ENCODE assay signal across 9 mouse cellular contexts in genomic region chr2:91930761-91931291, GRCm38 (mm10). TPM values are rescaled to one million over a fixed set of nuclear protein-coding genes. Genes with fewer than 3 reads are reported as not detected.
DNase-seq lines count a peak whose midpoint lies in the region; ATAC-seq and TF ChIP-seq lines count a peak whose summit lies in the region.
"Had no signal": no experiment of that assay in that cellular context is flagged by ENCODE, and none has a peak within 500 bp of the region (broad histone marks: within the 10 kb centered on the region; RNA-seq: fewer than 3 reads in every experiment).

No protein-coding gene starts in this region.

- peaks cover 6% of the 10 kb centered on the region; the same call in 1 of the 2 replicates for H3K36me3 ChIP-seq in lung, postnatal 0 days (ENCODE audit: insufficient read depth, low read length)
- H3K36me3 ChIP-seq in embryonic facial prominence, embryonic 14.5 days (ENCODE audit: control insufficient read depth, insufficient read depth, low read length) = peaks cover 33% of the 10 kb centered on the region
- peaks cover 6% of the 10 kb centered on the region for H3K36me3 ChIP-seq in midbrain, postnatal 0 days (ENCODE audit: insufficient read depth, low read length)

- H3K27me3 ChIP-seq in lung, postnatal 0 days (replicated peaks; ENCODE audit: insufficient read depth, low read length) = no peaks in the 10 kb centered on the region
- no peaks in the 10 kb centered on the region for H3K27me3 ChIP-seq in embryonic facial prominence, embryonic 14.5 days (replicated peaks; ENCODE audit: control insufficient read depth, insufficient read depth, low read length)
- H3K27me3 ChIP-seq in midbrain, postnatal 0 days (ENCODE audit: insufficient read depth, low read length) = 0 out of 2 replicates have a peak, but pooled peaks cover 3% of the 10 kb centered on the region

- 9% methylated on average over 22 of the region's 23 CpGs for WGBS in lung, postnatal 0 days
- WGBS in embryonic facial prominence, embryonic 14.5 days = 2% methylated on average over 23 of the region's 23 CpGs
- 7% methylated on average over 23 of the region's 23 CpGs for WGBS in midbrain, postnatal 0 days

- peak; percentile 18 for DNase-seq in lung, postnatal 0 days (ENCODE audit: low spot score)
- DNase-seq in lung, postnatal 25 days (ENCODE audit: low spot score) = no peak
- DNase-seq in embryonic facial prominence, embryonic 14.5 days (ENCODE audit: low spot score) = no peak
- peak; percentile 66 for DNase-seq in kidney, adult 9 months
- DNase-seq in midbrain, postnatal 0 days (ENCODE audit: low spot score) = no peak
- no peak for DNase-seq in layer of hippocampus, adult 18-20 months (ENCODE audit: low spot score in 2 of 2)
- no peak for DNase-seq in frontal cortex, adult 2 months (ENCODE audit: extremely low spot score in 1 of 2, low spot score in 1 of 2)

- H3K4me3 ChIP-seq in lung, postnatal 0 days (ENCODE audit: low read depth, low read length) = peak overlapping the region; percentile 39
- peak overlapping the region; percentile 71 for H3K4me3 ChIP-seq in embryonic facial prominence, embryonic 14.5 days (ENCODE audit: low read depth, low read length)
- H3K4me3 ChIP-seq in midbrain, postnatal 0 days (ENCODE audit: low read depth, low read length) = peak overlapping the region; percentile 34

- H3K4me1 ChIP-seq in lung, postnatal 0 days (ENCODE audit: insufficient read depth, low read depth, low read length) = peaks cover 13% of the 10 kb centered on the region; the same call in 1 of the 2 replicates
- H3K4me1 ChIP-seq in embryonic facial prominence, embryonic 14.5 days (ENCODE audit: control insufficient read depth, insufficient read depth, low read length) = peaks cover 14% of the 10 kb centered on the region
- no peaks in the 10 kb centered on the region; the same call in 1 of the 2 replicates for H3K4me1 ChIP-seq in midbrain, postnatal 0 days (ENCODE audit: insufficient read depth, low read length)

- H3K4me2 ChIP-seq in lung, postnatal 0 days (replicated peaks; ENCODE audit: low read depth, low read length) = peak overlapping the region; percentile 61
- peak overlapping the region; percentile 58 for H3K4me2 ChIP-seq in embryonic facial prominence, embryonic 14.5 days (ENCODE audit: low read depth, low read length)
- H3K4me2 ChIP-seq in midbrain, postnatal 0 days (ENCODE audit: low read depth, low read length, poor library complexity, severe bottlenecking) = peak overlapping the region; percentile 55

- H3K9me3 ChIP-seq in lung, postnatal 0 days (ENCODE audit: low read length) = no peaks in the 10 kb centered on the region
- H3K9me3 ChIP-seq in embryonic facial prominence, embryonic 14.5 days (ENCODE audit: control insufficient read depth, low read length) = no peaks in the 10 kb centered on the region
- no peaks in the 10 kb centered on the region for H3K9me3 ChIP-seq in midbrain, postnatal 0 days (ENCODE audit: low read length)

- ATAC-seq in lung, postnatal 0 days = no peak
- ATAC-seq in embryonic facial prominence, embryonic 14.5 days (ENCODE audit: low read depth) = no peak
- ATAC-seq in midbrain, postnatal 0 days (ENCODE audit: low FRiP score) = no peak
- no peak for ATAC-seq in erythroid progenitor cell, adult 5-6 weeks (replicated peaks; ENCODE audit: low FRiP score, poor library complexity, severe bottlenecking)

- no peak for TF ChIP-seq CTCF in lung, postnatal 0 days (IDR thresholded peaks at IDR 0.05)
- TF ChIP-seq CTCF in midbrain, postnatal 0 days (IDR thresholded peaks at IDR 0.05) = no peak

- TF ChIP-seq EP300 in lung, postnatal 0 days (IDR thresholded peaks at IDR 0.05) = no peak

- peak overlapping the region; percentile 32; the same call in 1 of the 2 replicates for H3K9ac ChIP-seq in lung, postnatal 0 days (replicated peaks; ENCODE audit: low read depth)
- H3K9ac ChIP-seq in embryonic facial prominence, embryonic 14.5 days (ENCODE audit: low read depth, low read length) = peak overlapping the region; percentile 97
- peak overlapping the region; percentile 46 for H3K9ac ChIP-seq in midbrain, postnatal 0 days (replicated peaks; ENCODE audit: low read length, poor library complexity, severe bottlenecking)

- H3K27ac ChIP-seq in lung, postnatal 0 days (ENCODE audit: low read length) = no peak overlapping the region
- peak overlapping the region; percentile 98 for H3K27ac ChIP-seq in embryonic facial prominence, embryonic 14.5 days (replicated peaks; ENCODE audit: low read depth, low read length)
- no peak overlapping the region for H3K27ac ChIP-seq in midbrain, postnatal 0 days (ENCODE audit: low read depth, low read length)

RNA-seq across cellular contexts. Expression of gene Mdk, which starts 1.3 kb away (rescaled TPM):
- polyA plus RNA-seq in lung, postnatal 0 days (2015; fragmentation: Nextera tagmentation; extraction: Ambion mirVana) = 101 and 104 TPM in 2 replicates
- polyA plus RNA-seq in embryonic facial prominence, embryonic 14.5 days (2014; fragmentation: Nextera tagmentation; extraction: Ambion mirVana) = 700 and 828 TPM in 2 replicates
- total RNA-seq in midbrain, postnatal 0 days (2014; rRNA removed) = 39.0 and 40.8 TPM in 2 replicates
- polyA plus RNA-seq in midbrain, postnatal 0 days (2015; fragmentation: Nextera tagmentation; extraction: Ambion mirVana) = 71.0 and 71.4 TPM in 2 replicates
- total RNA-seq in layer of hippocampus, adult 18-20 months (2021) = 10 to 100 TPM; 23.9 to 25.5 TPM
- not detected in 2 replicates for total RNA-seq in erythroid progenitor cell, adult 5-6 weeks (2015; ENCODE audit: low replicate concordance)
- total RNA-seq in erythroid progenitor cell, adult 5-6 weeks (2017; ENCODE audit: low replicate concordance) = not detected in 2 replicates
- polyA plus RNA-seq in frontal cortex, adult 2 months (2012; rRNA removed) = 53.6 and 61.5 TPM in 2 replicates
- total RNA-seq: liver, adult 2 months had no signal

RNA-seq across cellular contexts. Expression of gene Chrm4, which starts 3.8 kb away (rescaled TPM):
- polyA plus RNA-seq in lung, postnatal 0 days (2015; fragmentation: Nextera tagmentation; extraction: Ambion mirVana) = 0.12 and 0.16 TPM in 2 replicates
- 0.31 and 0.47 TPM in 2 replicates for polyA plus RNA-seq in embryonic facial prominence, embryonic 14.5 days (2014; fragmentation: Nextera tagmentation; extraction: Ambion mirVana)
- total RNA-seq in midbrain, postnatal 0 days (2014; rRNA removed) = 1.8 and 4.0 TPM in 2 replicates
- 0.25 and 0.34 TPM in 2 replicates for polyA plus RNA-seq in midbrain, postnatal 0 days (2015; fragmentation: Nextera tagmentation; extraction: Ambion mirVana)
- 10 to 100 TPM; 32.0 to 32.6 TPM for total RNA-seq in layer of hippocampus, adult 18-20 months (2021)
- total RNA-seq in erythroid progenitor cell, adult 5-6 weeks (2015; ENCODE audit: low replicate concordance) = 1.3 TPM in 1 of 2 replicates, not detected in the other
- not detected in 2 replicates for total RNA-seq in erythroid progenitor cell, adult 5-6 weeks (2017; ENCODE audit: low replicate concordance)
- 36.1 and 39.2 TPM in 2 replicates for polyA plus RNA-seq in frontal cortex, adult 2 months (2012; rRNA removed)
- total RNA-seq: liver, adult 2 months had no signal
- polyA plus RNA-seq: liver, adult 2 months had no signal

RNA-seq across cellular contexts. Expression of gene Gm9821, which starts 14.7 kb away (rescaled TPM):
- polyA plus RNA-seq in lung, postnatal 0 days (2015; fragmentation: Nextera tagmentation; extraction: Ambion mirVana) = 0.14 and 0.35 TPM in 2 replicates
- polyA plus RNA-seq in embryonic facial prominence, embryonic 14.5 days (2014; fragmentation: Nextera tagmentation; extraction: Ambion mirVana) = 0.70 and 0.76 TPM in 2 replicates
- 0.11 TPM in 1 of 2 replicates, not detected in the other for total RNA-seq in midbrain, postnatal 0 days (2014; rRNA removed)
- polyA plus RNA-seq in midbrain, postnatal 0 days (2015; fragmentation: Nextera tagmentation; extraction: Ambion mirVana) = 0.14 TPM in 1 of 2 replicates, not detected in the other
- not detected for total RNA-seq in layer of hippocampus, adult 18-20 months (2021)
- total RNA-seq in erythroid progenitor cell, adult 5-6 weeks (2015; ENCODE audit: low replicate concordance) = not detected in 2 replicates
- 0.13 TPM in 1 of 2 replicates, not detected in the other for total RNA-seq in erythroid progenitor cell, adult 5-6 weeks (2017; ENCODE audit: low replicate concordance)
- polyA plus RNA-seq in frontal cortex, adult 2 months (2012; rRNA removed) = 0.04 and 0.12 TPM in 2 replicates
- total RNA-seq: liver, adult 2 months had no signal
- polyA plus RNA-seq: liver, adult 2 months had no signal

RNA-seq across cellular contexts. Expression of gene Dgkz, which starts 44.8 kb away (rescaled TPM):
- polyA plus RNA-seq in lung, postnatal 0 days (2015; fragmentation: Nextera tagmentation; extraction: Ambion mirVana) = 50.7 and 54.0 TPM in 2 replicates
- 44.9 and 47.4 TPM in 2 replicates for polyA plus RNA-seq in embryonic facial prominence, embryonic 14.5 days (2014; fragmentation: Nextera tagmentation; extraction: Ambion mirVana)
- 99.8 and 144 TPM in 2 replicates for total RNA-seq in midbrain, postnatal 0 days (2014; rRNA removed)
- polyA plus RNA-seq in midbrain, postnatal 0 days (2015; fragmentation: Nextera tagmentation; extraction: Ambion mirVana) = 35.1 and 36.6 TPM in 2 replicates
- 100 to 1,000 TPM; 499 to 596 TPM for total RNA-seq in layer of hippocampus, adult 18-20 months (2021)
- 25.6 and 54.1 TPM in 2 replicates for total RNA-seq in erythroid progenitor cell, adult 5-6 weeks (2015; ENCODE audit: low replicate concordance)
- total RNA-seq in erythroid progenitor cell, adult 5-6 weeks (2017; ENCODE audit: low replicate concordance) = 8.7 and 11.9 TPM in 2 replicates
- polyA plus RNA-seq in frontal cortex, adult 2 months (2012; rRNA removed) = 590 and 632 TPM in 2 replicates

Comparison
In these comparisons a context has a peak if more than half of its experiments do, and no peak if none do; other contexts are left out.
1. DNase-seq: peak in lung, postnatal 0 days (single experiment) and kidney, adult 9 months (single experiment); none in lung, postnatal 25 days (single experiment), embryonic facial prominence, embryonic 14.5 days (single experiment), midbrain, postnatal 0 days (single experiment), layer of hippocampus, adult 18-20 months (0 of 2) and frontal cortex, adult 2 months (0 of 2).
2. H3K9ac ChIP-seq: peak in every context shown above with its lines; median percentile 97 in embryonic facial prominence, embryonic 14.5 days; 46 in midbrain, postnatal 0 days; 32 in lung, postnatal 0 days.
3. RNA of gene Chrm4, which starts 3.8 kb away (polyA plus RNA-seq): 36.1 to 39.2 TPM in frontal cortex, adult 2 months; 0.31 to 0.47 TPM in embryonic facial prominence, embryonic 14.5 days, 0.25 to 0.34 TPM in midbrain, postnatal 0 days and 0.12 to 0.16 TPM in lung, postnatal 0 days; every median in the first group is over 10 times any median in the second.
4. Peak in every context shown above with its lines, with median percentiles within 50 percentile points of each other: H3K4me2 ChIP-seq and H3K4me3 ChIP-seq.